In the genomic region with DNA sequence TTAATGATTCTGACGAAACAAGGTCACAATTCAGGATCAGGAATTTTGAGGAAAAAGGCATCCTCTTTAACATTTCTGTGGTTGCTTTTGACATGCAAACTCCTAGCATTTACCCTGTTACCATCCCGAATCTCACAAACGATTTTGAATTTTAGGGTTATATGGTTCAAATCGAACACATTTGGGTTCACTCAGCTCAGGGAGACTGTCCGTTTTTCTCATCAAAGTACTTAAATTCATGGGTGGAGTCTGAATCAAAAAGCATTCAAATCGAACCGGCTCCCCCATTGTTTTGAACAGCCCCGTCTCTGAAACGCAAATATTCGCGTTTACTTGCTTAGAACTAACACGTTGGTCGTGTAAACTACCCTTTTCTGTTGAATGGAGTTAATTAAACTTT, we compare ENCODE assay signal across 7 mouse cellular contexts. TPM values are rescaled to one million over a fixed set of nuclear protein-coding genes. Genes with fewer than 3 reads are reported as not detected.
DNase-seq lines count a peak whose midpoint lies in the region; ATAC-seq and TF ChIP-seq lines count a peak whose summit lies in the region.

No protein-coding gene starts in this region.

- ATAC-seq in lung, embryonic 16.5 days (ENCODE audit: low read depth) = no peak
- no peak for ATAC-seq in forebrain, postnatal 0 days
- ATAC-seq in liver, embryonic 11.5 days (replicated peaks; ENCODE audit: low FRiP score) = no peak
- ATAC-seq in stomach, embryonic 16.5 days (ENCODE audit: insufficient read depth, low FRiP score) = no peak

- DNase-seq in lung, postnatal 25 days (ENCODE audit: low spot score) = no peak
- DNase-seq in c-Kit-negative CD71-positive TER-119-positive erythroid progenitor cells, embryonic 14.5 days (ENCODE audit: low read depth, low spot score) = peak; percentile 24
- no peak for DNase-seq in forebrain, postnatal 0 days
- DNase-seq in liver, embryonic 11.5 days (ENCODE audit: low spot score) = no peak
- DNase-seq in urinary bladder, postnatal 10 days (ENCODE audit: low spot score) = no peak

- H3K4me3 ChIP-seq in lung, embryonic 16.5 days (ENCODE audit: low read length) = peak overlapping the region; percentile 66
- H3K4me3 ChIP-seq in forebrain, postnatal 0 days (ENCODE audit: low read depth, low read length) = peak overlapping the region; percentile 61
- peak overlapping the region; percentile 78 for H3K4me3 ChIP-seq in liver, embryonic 11.5 days (ENCODE audit: low read depth, low read length)
- H3K4me3 ChIP-seq in stomach, embryonic 16.5 days (replicated peaks; ENCODE audit: low read length) = peak overlapping the region; percentile 54

- 14% methylated on average over 13 of the region's 13 CpGs for WGBS in lung, embryonic 16.5 days
- 28% methylated on average over 13 of the region's 13 CpGs for WGBS in forebrain, postnatal 0 days
- WGBS in liver, embryonic 11.5 days = 14% methylated on average over 13 of the region's 13 CpGs
- 13% methylated on average over 13 of the region's 13 CpGs for WGBS in stomach, embryonic 16.5 days

- peak overlapping the region; percentile 65 for H3K27ac ChIP-seq in lung, embryonic 16.5 days (ENCODE audit: low read length)
- peak overlapping the region; percentile 92 for H3K27ac ChIP-seq in forebrain, postnatal 0 days (ENCODE audit: low read depth, low read length)
- H3K27ac ChIP-seq in liver, embryonic 11.5 days (ENCODE audit: low read depth, low read length) = peak overlapping the region; percentile 45; the same call in 1 of the 2 replicates
- peak overlapping the region; percentile 38 for H3K27ac ChIP-seq in stomach, embryonic 16.5 days (ENCODE audit: low read length)

- H3K9me3 ChIP-seq in lung, embryonic 16.5 days (ENCODE audit: control insufficient read depth, low read length) = no peaks in the 10 kb centered on the region
- no peaks in the 10 kb centered on the region for H3K9me3 ChIP-seq in forebrain, postnatal 0 days (ENCODE audit: low read length)
- H3K9me3 ChIP-seq in liver, embryonic 11.5 days (ENCODE audit: control insufficient read depth, low read length) = no peaks in the 10 kb centered on the region
- no peaks in the 10 kb centered on the region for H3K9me3 ChIP-seq in stomach, embryonic 16.5 days (replicated peaks; ENCODE audit: control insufficient read depth, low read length)

- peak overlapping the region; percentile 57 for H3K9ac ChIP-seq in lung, embryonic 16.5 days (ENCODE audit: low read length)
- H3K9ac ChIP-seq in forebrain, postnatal 0 days = peak overlapping the region; percentile 76
- H3K9ac ChIP-seq in liver, embryonic 11.5 days (ENCODE audit: low read depth, low read length) = peak overlapping the region; percentile 61
- H3K9ac ChIP-seq in stomach, embryonic 16.5 days (ENCODE audit: low read length) = 0 out of 2 replicates have a peak overlapping the region, but pooled peaks have one; percentile 30

- H3K27me3 ChIP-seq in lung, embryonic 16.5 days (ENCODE audit: control insufficient read depth, insufficient read depth, low read depth, low read length) = peaks cover 2% of the 10 kb centered on the region
- H3K27me3 ChIP-seq in forebrain, postnatal 0 days (ENCODE audit: insufficient read depth, low read length) = no peaks in the 10 kb centered on the region
- H3K27me3 ChIP-seq in liver, embryonic 11.5 days (replicated peaks; ENCODE audit: control insufficient read depth, insufficient read depth, low read length) = peaks cover 26% of the 10 kb centered on the region
- no peaks in the 10 kb centered on the region; the same call in 1 of the 2 replicates for H3K27me3 ChIP-seq in stomach, embryonic 16.5 days (ENCODE audit: control insufficient read depth, insufficient read depth, low read length)

- H3K4me1 ChIP-seq in lung, embryonic 16.5 days (replicated peaks; ENCODE audit: control insufficient read depth, insufficient read depth, low read length) = no peaks in the 10 kb centered on the region
- H3K4me1 ChIP-seq in forebrain, postnatal 0 days (ENCODE audit: insufficient read depth) = no peaks in the 10 kb centered on the region
- no peaks in the 10 kb centered on the region; the same call in 1 of the 2 replicates for H3K4me1 ChIP-seq in liver, embryonic 11.5 days (replicated peaks; ENCODE audit: control insufficient read depth, insufficient read depth, low read length)
- no peaks in the 10 kb centered on the region for H3K4me1 ChIP-seq in stomach, embryonic 16.5 days (ENCODE audit: control insufficient read depth, insufficient read depth, low read length)

- TF ChIP-seq CTCF in forebrain, postnatal 0 days (IDR thresholded peaks at IDR 0.05; ENCODE audit: low read depth) = no peak

- no peaks in the 10 kb centered on the region for H3K36me3 ChIP-seq in lung, embryonic 16.5 days (ENCODE audit: control insufficient read depth, insufficient read depth, low read length)
- H3K36me3 ChIP-seq in forebrain, postnatal 0 days (ENCODE audit: insufficient read depth) = no peaks in the 10 kb centered on the region
- no peaks in the 10 kb centered on the region; the same call in 1 of the 2 replicates for H3K36me3 ChIP-seq in liver, embryonic 11.5 days (ENCODE audit: control insufficient read depth, insufficient read depth, low read length)
- H3K36me3 ChIP-seq in stomach, embryonic 16.5 days (ENCODE audit: control insufficient read depth, insufficient read depth, low read length) = no peaks in the 10 kb centered on the region

- H3K4me2 ChIP-seq in lung, embryonic 16.5 days (ENCODE audit: low read depth, low read length) = peak overlapping the region; percentile 50
- H3K4me2 ChIP-seq in forebrain, postnatal 0 days (ENCODE audit: low read depth) = peak overlapping the region; percentile 45
- peak overlapping the region; percentile 59 for H3K4me2 ChIP-seq in liver, embryonic 11.5 days
- H3K4me2 ChIP-seq in stomach, embryonic 16.5 days (ENCODE audit: low read depth, low read length) = peak overlapping the region; percentile 53

RNA-seq across cellular contexts. Expression of gene Ogt, which starts 0.6 kb away (rescaled TPM):
- 149 and 150 TPM in 2 replicates for polyA plus RNA-seq in lung, embryonic 16.5 days (2015; fragmentation: Nextera tagmentation; extraction: Ambion mirVana)
- total RNA-seq in forebrain, postnatal 0 days (2014; rRNA removed) = 174 and 187 TPM in 2 replicates
- 85.6 and 93.6 TPM in 2 replicates for polyA plus RNA-seq in forebrain, postnatal 0 days (2015; fragmentation: Nextera tagmentation; extraction: Ambion mirVana)
- polyA plus RNA-seq in liver, embryonic 11.5 days (2014; fragmentation: Nextera tagmentation; extraction: Ambion mirVana) = 128 TPM in 2 replicates
- polyA plus RNA-seq in stomach, embryonic 16.5 days (2015; fragmentation: Nextera tagmentation; extraction: Ambion mirVana) = 144 and 149 TPM in 2 replicates

Comparison
In these comparisons a context has a peak if more than half of its experiments do, and no peak if none do; other contexts are left out.
1. H3K27ac ChIP-seq: peak in every context shown above with its lines; median percentile 92 in forebrain, postnatal 0 days; 65 in lung, embryonic 16.5 days; 45 in liver, embryonic 11.5 days; 38 in stomach, embryonic 16.5 days.